Mouse (Mus musculus): ENCODE data around the gene Cers6. TPM values are rescaled to one million over a fixed set of nuclear protein-coding genes. Genes with fewer than 3 reads are reported as not detected.

Gene Cers6
- polyA plus RNA-seq, 1 experiment from 2014 or later, result 61.2 TPM

GRCm38 (mm10) chr2:69064759-69065158, 203.5 kb downstream of the Cers6 start:
- Histone ChIP-seq H3K36me3 (no peaks in the 10 kb centered on the region), H3K9ac (no peak overlapping the region), H3K27me3 (no peaks in the 10 kb centered on the region), H3K4me2 (replicated peaks) (no peak overlapping the region), H3K4me3 (no peak overlapping the region), H3K27ac (no peak overlapping the region), H3K9me3 (replicated peaks) (no peaks in the 10 kb centered on the region; the same call in 1 of the 2 replicates), H3K4me1 (no peaks in the 10 kb centered on the region)
- no peak for ATAC-seq (ENCODE audit: low FRiP score)
- WGBS, result 96% methylated on average over 6 of the region's 6 CpGs

GRCm38 (mm10) chr2:69071440-69072235, 210.4 kb downstream of the Cers6 start:
- H3K4me3 ChIP-seq, result no peak overlapping the region
- no peak overlapping the region for H3K4me2 ChIP-seq (replicated peaks)
- no peaks in the 10 kb centered on the region for H3K27me3 ChIP-seq
- H3K36me3 ChIP-seq, result no peaks in the 10 kb centered on the region
- H3K27ac ChIP-seq, result no peak overlapping the region
- ATAC-seq (ENCODE audit: low FRiP score), result no peak
- no peaks in the 10 kb centered on the region for H3K4me1 ChIP-seq
- no peaks in the 10 kb centered on the region for H3K9me3 ChIP-seq (replicated peaks)
- H3K9ac ChIP-seq, result no peak overlapping the region
- WGBS, result 78% methylated on average over 7 of the region's 7 CpGs

GRCm38 (mm10) chr2:69077189-69077588, 215.9 kb downstream of the Cers6 start:
- Histone ChIP-seq H3K9ac (no peak overlapping the region), H3K27ac (no peak overlapping the region), H3K9me3 (replicated peaks) (no peaks in the 10 kb centered on the region), H3K4me2 (replicated peaks) (no peak overlapping the region), H3K4me3 (no peak overlapping the region), H3K4me1 (no peaks in the 10 kb centered on the region), H3K27me3 (no peaks in the 10 kb centered on the region), H3K36me3 (no peaks in the 10 kb centered on the region)
- WGBS, result 78% methylated on average over 3 of the region's 3 CpGs
- no peak for ATAC-seq (ENCODE audit: low FRiP score)

GRCm38 (mm10) chr2:69080760-69081159, 219.5 kb downstream of the Cers6 start:
- Histone ChIP-seq H3K4me2 (replicated peaks) (no peak overlapping the region), H3K36me3 (no peaks in the 10 kb centered on the region), H3K4me1 (no peaks in the 10 kb centered on the region), H3K4me3 (no peak overlapping the region), H3K9me3 (replicated peaks) (no peaks in the 10 kb centered on the region), H3K9ac (no peak overlapping the region), H3K27me3 (no peaks in the 10 kb centered on the region), H3K27ac (no peak overlapping the region)
- no peak for ATAC-seq (ENCODE audit: low FRiP score)
- WGBS, result 86% methylated on average over 1 of the region's 1 CpGs

GRCm38 (mm10) chr2:69082499-69083197, 221.4 kb downstream of the Cers6 start:
- H3K4me3 ChIP-seq, result no peak overlapping the region
- no peaks in the 10 kb centered on the region for H3K27me3 ChIP-seq
- H3K9ac ChIP-seq, result no peak overlapping the region
- ATAC-seq (ENCODE audit: low FRiP score), result no peak
- H3K4me1 ChIP-seq, result peaks cover 14% of the 10 kb centered on the region
- 56% methylated on average over 8 of the region's 8 CpGs for WGBS
- H3K27ac ChIP-seq, result no peak overlapping the region
- H3K36me3 ChIP-seq, result no peaks in the 10 kb centered on the region
- no peak overlapping the region for H3K4me2 ChIP-seq (replicated peaks)
- H3K9me3 ChIP-seq (replicated peaks), result no peaks in the 10 kb centered on the region

GRCm38 (mm10) chr2:69083198-69083509, 221.9 kb downstream of the Cers6 start:
- no peaks in the 10 kb centered on the region for H3K9me3 ChIP-seq (replicated peaks)
- H3K9ac ChIP-seq, result no peak overlapping the region
- no peak overlapping the region for H3K4me3 ChIP-seq
- 84% methylated on average over 3 of the region's 3 CpGs for WGBS
- no peaks in the 10 kb centered on the region for H3K27me3 ChIP-seq
- no peak for ATAC-seq (ENCODE audit: low FRiP score)
- peaks cover 14% of the 10 kb centered on the region for H3K4me1 ChIP-seq
- H3K4me2 ChIP-seq (replicated peaks), result no peak overlapping the region
- no peaks in the 10 kb centered on the region for H3K36me3 ChIP-seq
- no peak overlapping the region for H3K27ac ChIP-seq

GRCm38 (mm10) chr2:69084416-69084815, 223.2 kb downstream of the Cers6 start:
- Histone ChIP-seq H3K4me1 (peaks cover 14% of the 10 kb centered on the region), H3K27ac (no peak overlapping the region), H3K36me3 (no peaks in the 10 kb centered on the region), H3K4me2 (replicated peaks) (no peak overlapping the region), H3K9me3 (replicated peaks) (no peaks in the 10 kb centered on the region), H3K4me3 (no peak overlapping the region), H3K27me3 (no peaks in the 10 kb centered on the region), H3K9ac (no peak overlapping the region)
- 75% methylated on average over 6 of the region's 6 CpGs for WGBS
- ATAC-seq (ENCODE audit: low FRiP score), result no peak

GRCm38 (mm10) chr2:69086505-69087260, 225.4 kb downstream of the Cers6 start:
- Histone ChIP-seq H3K4me1 (peaks cover 14% of the 10 kb centered on the region), H3K9ac (no peak overlapping the region), H3K9me3 (replicated peaks) (no peaks in the 10 kb centered on the region), H3K4me2 (replicated peaks) (no peak overlapping the region), H3K36me3 (no peaks in the 10 kb centered on the region), H3K27me3 (no peaks in the 10 kb centered on the region), H3K27ac (peak overlapping the region; percentile 66), H3K4me3 (no peak overlapping the region)
- WGBS, result 34% methylated on average over 8 of the region's 8 CpGs
- peak; percentile 72 for ATAC-seq (ENCODE audit: low FRiP score)

- ATAC-seq (ENCODE audit: low FRiP score), result no peak
Observed at GRCm38 (mm10) chr2:69095836-69096235, 234.6 kb downstream of the Cers6 start.

GRCm38 (mm10) chr2:69096821-69097220, 235.6 kb downstream of the Cers6 start:
- WGBS, result 85% methylated on average over 4 of the region's 4 CpGs
- no peak for ATAC-seq (ENCODE audit: low FRiP score)
- H3K27me3 ChIP-seq, result no peaks in the 10 kb centered on the region

More at GRCm38 (mm10) chr2:69095836-69096235, 234.6 kb downstream of the Cers6 start:
- Histone ChIP-seq H3K4me3 (no peak overlapping the region), H3K27ac (no peak overlapping the region), H3K36me3 (no peaks in the 10 kb centered on the region), H3K9ac (no peak overlapping the region), H3K27me3 (no peaks in the 10 kb centered on the region), H3K9me3 (replicated peaks) (no peaks in the 10 kb centered on the region), H3K4me2 (replicated peaks) (no peak overlapping the region), H3K4me1 (no peaks in the 10 kb centered on the region)

GRCm38 (mm10) chr2:69097526-69097925, 236.3 kb downstream of the Cers6 start:
- Histone ChIP-seq H3K36me3 (no peaks in the 10 kb centered on the region), H3K4me1 (no peaks in the 10 kb centered on the region), H3K9me3 (replicated peaks) (no peaks in the 10 kb centered on the region), H3K27ac (no peak overlapping the region), H3K27me3 (no peaks in the 10 kb centered on the region), H3K4me2 (replicated peaks) (no peak overlapping the region), H3K4me3 (no peak overlapping the region), H3K9ac (no peak overlapping the region)
- ATAC-seq (ENCODE audit: low FRiP score), result no peak
- WGBS, result 94% methylated on average over 2 of the region's 2 CpGs

More at GRCm38 (mm10) chr2:69096821-69097220, 235.6 kb downstream of the Cers6 start:
- Histone ChIP-seq H3K36me3 (no peaks in the 10 kb centered on the region), H3K4me2 (replicated peaks) (no peak overlapping the region), H3K4me1 (no peaks in the 10 kb centered on the region), H3K9me3 (replicated peaks) (no peaks in the 10 kb centered on the region), H3K4me3 (no peak overlapping the region), H3K27ac (no peak overlapping the region), H3K9ac (no peak overlapping the region)

- Histone ChIP-seq H3K27ac (no peak overlapping the region), H3K4me2 (replicated peaks) (no peak overlapping the region), H3K4me1 (no peaks in the 10 kb centered on the region), H3K27me3 (no peaks in the 10 kb centered on the region), H3K36me3 (no peaks in the 10 kb centered on the region), H3K9me3 (replicated peaks) (no peaks in the 10 kb centered on the region), H3K9ac (no peak overlapping the region), H3K4me3 (no peak overlapping the region)
- no peak for ATAC-seq (ENCODE audit: low FRiP score)
- WGBS, result 83% methylated on average over 3 of the region's 3 CpGs
Observed at GRCm38 (mm10) chr2:69098701-69099100, 237.5 kb downstream of the Cers6 start.

All from hindbrain, embryonic 12.5 days (tissue).